Mouse (Mus musculus): Measurements from ENCODE around the gene Fos.
A peak's percentile ranks its signal among the peaks of the same experiment; 100 is the strongest.

Gene Fos

GRCm38 (mm10) chr12:85487545-85488141 is 14.0 kb downstream of the Fos start:
- DNase-seq (ENCODE audit: low spot score), result peak; percentile 65

- DNase-seq (ENCODE audit: low spot score), result no peak
These were observed 15.7 kb downstream of the Fos start for GRCm38 (mm10) chr12:85489232-85489886.

- no peak for DNase-seq (ENCODE audit: low spot score)
These were observed 16.6 kb downstream of the Fos start for GRCm38 (mm10) chr12:85490096-85490820.

GRCm38 (mm10) chr12:85490991-85491390 is 17.3 kb downstream of the Fos start:
- DNase-seq (ENCODE audit: low spot score), result no peak

GRCm38 (mm10) chr12:85492084-85492645 is 18.5 kb downstream of the Fos start:
- peak; percentile 75 for DNase-seq (ENCODE audit: low spot score)

- DNase-seq (ENCODE audit: low spot score), result no peak
These were observed 22.6 kb downstream of the Fos start for GRCm38 (mm10) chr12:85496336-85496735.

- DNase-seq (ENCODE audit: low spot score), result peak; percentile 87
These were observed 23.1 kb downstream of the Fos start for GRCm38 (mm10) chr12:85496755-85497154.

- peak; percentile 72 for DNase-seq (ENCODE audit: low spot score)
These were observed 23.8 kb downstream of the Fos start for GRCm38 (mm10) chr12:85497310-85498135.

GRCm38 (mm10) chr12:85499001-85499400 is 25.3 kb downstream of the Fos start:
- DNase-seq (ENCODE audit: low spot score), result no peak

- no peak for DNase-seq (ENCODE audit: low spot score)
These were observed 29.0 kb downstream of the Fos start for GRCm38 (mm10) chr12:85502682-85503081.

GRCm38 (mm10) chr12:85508235-85508634 is 34.5 kb downstream of the Fos start:
- peak; percentile 47 for DNase-seq (ENCODE audit: low spot score)

GRCm38 (mm10) chr12:85510013-85510412 is 36.3 kb downstream of the Fos start:
- DNase-seq (ENCODE audit: low spot score), result no peak

- no peak for DNase-seq (ENCODE audit: low spot score)
These were observed 40.2 kb downstream of the Fos start for GRCm38 (mm10) chr12:85513789-85514447.

- no peak for DNase-seq (ENCODE audit: low spot score)
These were observed 41.3 kb downstream of the Fos start for GRCm38 (mm10) chr12:85514958-85515357.

GRCm38 (mm10) chr12:85515865-85516264 is 42.2 kb downstream of the Fos start:
- no peak for DNase-seq (ENCODE audit: low spot score)

- no peak for DNase-seq (ENCODE audit: low spot score)
These were observed 43.6 kb downstream of the Fos start for GRCm38 (mm10) chr12:85517339-85517738.

- DNase-seq (ENCODE audit: low spot score), result no peak
These were observed 44.3 kb downstream of the Fos start for GRCm38 (mm10) chr12:85518009-85518408.

- no peak for DNase-seq (ENCODE audit: low spot score)
These were observed 45.9 kb downstream of the Fos start for GRCm38 (mm10) chr12:85519553-85519952.

GRCm38 (mm10) chr12:85521101-85521500 is 47.4 kb downstream of the Fos start:
- no peak for DNase-seq (ENCODE audit: low spot score)

- DNase-seq (ENCODE audit: low spot score), result no peak
These were observed 48.0 kb downstream of the Fos start for GRCm38 (mm10) chr12:85521673-85522072.

GRCm38 (mm10) chr12:85522631-85523388 is 49.1 kb downstream of the Fos start:
- peak; percentile 77 for DNase-seq (ENCODE audit: low spot score)

Measured in adipocyte (in vitro differentiated cells).